Mouse (Mus musculus) limb, embryonic 11.5 days (tissue): Measurements from ENCODE around the gene Cxcr2. TPM values are rescaled to one million over a fixed set of nuclear protein-coding genes. Genes with fewer than 3 reads are reported as not detected.
"Not testable (repeated sequence)": the region's sequence is repeated elsewhere in the genome, so short reads cannot be mapped to it uniquely, and the experiment has no call there.

ENCODE experiments used
- ATAC-seq: fragments of 200-750 bp; cut with Nextera tagmentation; 2 replicates; pipeline ENCODE4 v1.8.0; 2017; ENCODE audit warnings: low read depth; ENCODE audit not compliant: insufficient number of reproducible peaks, low FRiP score, low TSS enrichment
- DNase-seq: peaks from one replicate; pipeline ENCODE4 v3.0.0-alpha.2; 2015; ENCODE audit warnings: low spot score
- H3K27ac ChIP-seq: fragments of 300-500 bp; sonication (generic); replicated peaks from 2 replicates; pipeline ENCODE4 v1.5.1; 2014; ENCODE audit warnings: low read depth, mild to moderate bottlenecking, low read length
- H3K27me3 ChIP-seq: fragments of 300-500 bp; sonication (generic); 2 replicates; pipeline ENCODE4 v1.6.1; 2014; ENCODE audit warnings: mild to moderate bottlenecking, low read length, mixed read lengths; ENCODE audit not compliant: control insufficient read depth, insufficient read depth
- H3K36me3 ChIP-seq: fragments of 300-500 bp; sonication (generic); 2 replicates; pipeline ENCODE4 v1.6.1; 2014; ENCODE audit warnings: mild to moderate bottlenecking, low read length, moderate library complexity, mixed read lengths; ENCODE audit not compliant: control insufficient read depth, insufficient read depth
- H3K4me1 ChIP-seq: fragments of 300-500 bp; sonication (generic); 2 replicates; pipeline ENCODE4 v1.6.1; 2014; ENCODE audit warnings: low read length, mixed read lengths; ENCODE audit not compliant: control insufficient read depth, insufficient read depth
- H3K4me2 ChIP-seq: fragments of 300-500 bp; sonication (generic); 2 replicates; pipeline ENCODE4 v1.6.1; 2014; ENCODE audit warnings: low read depth, mild to moderate bottlenecking, moderate library complexity; ENCODE audit not compliant: severe bottlenecking
- H3K4me3 ChIP-seq: fragments of 300-500 bp; sonication (generic); 2 replicates; pipeline ENCODE4 v1.5.1; 2014; ENCODE audit warnings: low read depth, low read length
- H3K9ac ChIP-seq: fragments of 300-500 bp; sonication (generic); 2 replicates; pipeline ENCODE4 v1.6.1; 2014; ENCODE audit warnings: mild to moderate bottlenecking, low read length
- H3K9me3 ChIP-seq: fragments of 300-500 bp; sonication (generic); 2 replicates; pipeline ENCODE4 v1.6.1; 2016; ENCODE audit warnings: low read length; ENCODE audit not compliant: control insufficient read depth
- WGBS: fragments of 180-500 bp; shearing (Covaris S2); extraction: QIAGEN DNeasy Blood & Tissue Kit; methylation state at CpG from one replicate; pipeline ENCODE4 v1.1.7; 2014; 5-methylcytosine and 5-hydroxymethylcytosine counted together
- polyA plus RNA-seq: library from polyadenylated mRNA; unstranded; fragments of >200 nt; fragmentation: Nextera tagmentation; extraction: Ambion mirVana; gene quantifications from 2 replicates; pipeline ENCODE4 v1.2.1, GENCODE M21; 2014

The Cxcr2 gene
- polyA plus RNA-seq, 1 experiment from 2014 or later, result 0.08 TPM

DNA sequence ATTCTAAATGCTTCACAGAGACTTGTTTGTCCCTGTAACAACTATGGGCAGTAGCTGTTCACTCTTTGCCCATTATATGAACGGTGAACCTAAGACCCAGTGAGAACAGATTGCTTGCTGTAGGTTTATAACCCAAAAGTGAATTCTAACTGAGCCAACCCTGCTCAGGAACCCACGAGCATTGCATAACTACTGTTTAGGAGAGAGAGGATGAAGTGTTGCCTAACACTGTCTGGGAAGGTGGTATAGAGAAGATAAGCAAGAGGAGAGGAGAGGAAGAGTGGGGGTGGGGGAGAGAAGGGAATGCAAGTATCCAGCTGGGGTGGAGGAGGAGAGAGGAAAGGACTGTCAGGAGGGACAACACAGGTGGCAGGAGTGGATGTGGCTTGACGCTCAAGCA is 2.7 kb upstream of the Cxcr2 start:
- DNase-seq, result no peak
- H3K36me3 ChIP-seq, result no peaks in the 10 kb centered on the region
- ATAC-seq, result no peak
- H3K27me3 ChIP-seq, result no peaks in the 10 kb centered on the region
- no peak overlapping the region for H3K4me3 ChIP-seq
- 78% methylated on average over 3 of the region's 3 CpGs for WGBS
- H3K4me1 ChIP-seq, result no peaks in the 10 kb centered on the region
- no peak overlapping the region for H3K27ac ChIP-seq
- no peaks in the 10 kb centered on the region for H3K9me3 ChIP-seq
- no peak overlapping the region for H3K4me2 ChIP-seq
- no peak overlapping the region for H3K9ac ChIP-seq

DNA sequence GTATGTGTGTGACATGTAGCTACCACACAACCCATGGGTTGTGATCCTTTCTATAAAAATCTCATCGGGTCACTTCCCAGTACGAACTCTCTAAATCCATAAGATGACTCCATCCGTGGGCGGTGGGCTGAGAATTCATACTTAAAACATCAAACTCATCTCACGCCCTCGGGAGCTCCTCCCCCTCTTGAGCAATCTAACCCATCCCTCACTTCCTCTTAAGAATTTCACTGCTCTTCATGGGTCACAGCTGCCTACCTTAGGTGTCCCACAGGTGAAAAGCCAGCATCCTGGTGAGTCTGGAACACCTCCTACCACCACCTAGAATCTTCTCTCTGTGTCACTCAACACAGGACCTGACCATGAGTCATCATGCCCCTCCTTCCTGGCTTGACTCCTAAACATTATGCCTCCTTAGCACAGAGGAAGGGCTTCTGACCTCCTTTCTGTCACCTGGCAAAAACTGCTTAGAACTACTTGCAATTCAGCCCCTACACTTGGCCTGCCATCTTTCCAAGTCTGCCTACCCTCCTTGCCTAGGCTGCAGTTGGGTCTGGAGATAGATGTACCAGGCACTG is 1.7 kb downstream of the Cxcr2 start:
- H3K27me3 ChIP-seq, result no peaks in the 10 kb centered on the region
- no peak for ATAC-seq
- WGBS, result 92% methylated on average over 6 of the region's 6 CpGs
- no peaks in the 10 kb centered on the region for H3K36me3 ChIP-seq
- H3K4me3 ChIP-seq, result no peak overlapping the region
- no peaks in the 10 kb centered on the region for H3K9me3 ChIP-seq
- no peak overlapping the region for H3K4me2 ChIP-seq
- H3K4me1 ChIP-seq, result no peaks in the 10 kb centered on the region
- H3K9ac ChIP-seq, result no peak overlapping the region
- no peak overlapping the region for H3K27ac ChIP-seq
- DNase-seq, result no peak

DNA sequence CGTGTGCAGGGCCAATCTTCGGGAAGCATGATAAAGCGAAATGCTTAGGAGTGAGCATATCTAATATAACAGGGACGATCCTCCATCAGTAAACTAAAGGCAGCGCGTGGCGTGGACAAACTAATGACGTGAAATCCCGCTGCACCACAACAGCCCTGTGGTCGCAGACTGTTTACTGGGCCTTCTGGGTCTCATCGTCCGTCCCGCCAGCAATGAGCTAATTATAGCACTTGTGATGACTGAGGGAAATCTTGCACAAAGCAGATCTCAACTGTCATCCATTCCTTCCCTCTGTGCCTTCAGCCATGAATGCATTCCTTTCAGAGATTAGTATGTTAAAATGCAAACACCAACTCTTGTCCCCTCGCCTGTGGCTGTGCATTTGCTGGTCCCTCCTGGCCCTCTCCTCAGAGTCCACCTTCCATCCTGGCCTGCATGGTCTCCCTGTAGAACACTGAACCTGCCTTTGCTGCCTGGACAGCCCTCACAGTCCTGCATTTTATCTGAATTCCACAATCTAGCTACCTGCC is 2.7 kb downstream of the Cxcr2 start:
- Histone ChIP-seq H3K27ac (no peak overlapping the region), H3K36me3 (no peaks in the 10 kb centered on the region), H3K4me3 (no peak overlapping the region), H3K4me1 (no peaks in the 10 kb centered on the region), H3K27me3 (no peaks in the 10 kb centered on the region), H3K4me2 (no peak overlapping the region), H3K9ac (no peak overlapping the region), H3K9me3 (no peaks in the 10 kb centered on the region)
- WGBS, result 87% methylated on average over 14 of the region's 14 CpGs
- ATAC-seq (no peak), DNase-seq (no peak)

DNA sequence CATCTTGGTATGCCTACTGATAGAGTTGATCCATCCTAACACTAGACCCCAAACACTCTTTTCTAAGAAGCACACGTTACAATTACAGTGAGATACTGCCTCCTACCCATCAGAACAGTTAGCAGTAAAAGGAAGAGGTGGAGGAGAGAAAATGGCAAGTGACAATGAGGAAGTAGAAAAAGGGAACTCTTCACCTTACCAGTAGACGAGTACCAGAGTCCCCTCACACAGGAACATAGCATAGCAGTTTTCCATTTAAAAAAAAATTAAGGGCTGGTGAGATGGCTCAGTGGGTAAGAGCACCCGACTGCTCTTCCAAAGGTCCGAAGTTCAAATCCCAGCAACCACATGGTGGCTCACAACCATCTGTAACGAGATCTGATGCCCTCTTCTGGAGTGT is 5.8 kb downstream of the Cxcr2 start:
- H3K4me1 ChIP-seq, H3K27ac ChIP-seq, H3K9ac ChIP-seq, H3K9me3 ChIP-seq, DNase-seq, H3K27me3 ChIP-seq, H3K4me2 ChIP-seq, H3K36me3 ChIP-seq, H3K4me3 ChIP-seq, ATAC-seq: not testable (repeated sequence)
- WGBS, result 80% methylated on average over 4 of the region's 5 CpGs

DNA sequence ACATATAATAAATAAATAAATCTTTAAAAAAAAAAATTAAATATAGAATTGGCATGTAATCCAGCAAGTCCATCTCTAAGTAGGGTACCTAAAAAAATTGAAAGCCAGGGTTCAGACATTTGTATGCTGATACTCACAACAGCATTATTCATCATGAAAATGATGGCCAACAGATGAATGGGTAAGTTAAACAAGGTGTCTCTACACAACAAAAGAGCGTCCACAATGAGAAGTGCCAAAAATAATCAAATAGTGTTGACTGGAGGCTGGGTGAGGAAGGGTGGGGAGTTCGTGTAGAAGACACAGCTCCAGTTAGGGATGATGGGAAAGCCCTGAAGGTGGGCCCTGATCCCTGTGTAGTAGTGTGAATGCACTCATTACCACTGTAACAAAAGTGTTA is 6.2 kb downstream of the Cxcr2 start:
- no peak for ATAC-seq
- WGBS, result 73% methylated on average over 2 of the region's 2 CpGs
- no peak for DNase-seq
- Histone ChIP-seq H3K27me3 (no peaks in the 10 kb centered on the region), H3K9ac (no peak overlapping the region), H3K4me1 (no peaks in the 10 kb centered on the region), H3K4me3 (no peak overlapping the region), H3K27ac (no peak overlapping the region), H3K36me3 (no peaks in the 10 kb centered on the region), H3K9me3 (no peaks in the 10 kb centered on the region), H3K4me2 (no peak overlapping the region)

DNA sequence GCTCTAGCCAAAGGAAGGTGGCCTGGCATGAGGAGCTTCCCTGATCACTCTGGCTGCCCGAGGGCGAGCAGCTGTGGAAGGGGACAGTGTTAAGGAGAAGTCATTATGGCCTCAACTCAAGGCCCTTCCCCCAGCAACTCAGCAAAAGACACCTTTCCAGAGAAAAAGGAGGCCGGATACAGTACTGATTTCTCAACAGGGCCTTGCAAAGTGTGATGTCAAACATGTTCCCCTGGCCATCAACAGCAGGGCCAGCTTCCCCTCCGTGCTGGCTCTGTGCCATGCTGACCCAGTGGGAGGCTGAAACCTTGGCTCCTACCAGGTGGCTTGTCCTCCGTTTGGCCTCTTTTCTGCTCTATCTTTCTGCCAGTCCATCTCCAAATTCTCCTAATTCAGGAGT is 13.3 kb downstream of the Cxcr2 start:
- Histone ChIP-seq H3K4me3 (no peak overlapping the region), H3K4me2 (no peak overlapping the region), H3K4me1 (no peaks in the 10 kb centered on the region), H3K9ac (no peak overlapping the region), H3K27me3 (no peaks in the 10 kb centered on the region), H3K36me3 (no peaks in the 10 kb centered on the region), H3K27ac (no peak overlapping the region), H3K9me3 (no peaks in the 10 kb centered on the region)
- WGBS, result 80% methylated on average over 5 of the region's 5 CpGs
- DNase-seq, result no peak
- no peak for ATAC-seq

DNA sequence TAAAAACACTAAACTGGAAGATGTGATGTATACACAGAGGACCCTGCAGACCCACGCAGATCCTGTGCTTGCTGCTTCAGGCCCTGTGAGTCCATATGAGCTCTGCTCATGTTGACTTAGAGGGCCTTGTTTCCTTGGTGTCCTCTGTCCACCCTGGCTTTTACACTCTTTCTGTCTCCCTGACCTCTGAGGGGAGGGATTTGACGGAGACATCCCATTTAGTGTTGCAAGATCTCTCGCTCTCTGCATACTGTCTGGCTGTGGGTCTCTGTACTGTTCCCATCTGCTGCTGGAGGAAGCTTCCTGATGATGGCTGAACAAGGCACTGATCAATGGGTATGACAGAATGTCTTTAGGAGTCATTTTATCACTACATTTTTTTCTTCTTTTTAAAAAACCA is 15.9 kb downstream of the Cxcr2 start:
- Histone ChIP-seq H3K9me3 (no peaks in the 10 kb centered on the region), H3K4me2 (no peak overlapping the region), H3K36me3 (no peaks in the 10 kb centered on the region), H3K27ac (no peak overlapping the region), H3K27me3 (no peaks in the 10 kb centered on the region), H3K9ac (no peak overlapping the region), H3K4me3 (no peak overlapping the region), H3K4me1 (no peaks in the 10 kb centered on the region)
- ATAC-seq, result no peak
- WGBS, result 89% methylated on average over 3 of the region's 3 CpGs
- no peak for DNase-seq

DNA sequence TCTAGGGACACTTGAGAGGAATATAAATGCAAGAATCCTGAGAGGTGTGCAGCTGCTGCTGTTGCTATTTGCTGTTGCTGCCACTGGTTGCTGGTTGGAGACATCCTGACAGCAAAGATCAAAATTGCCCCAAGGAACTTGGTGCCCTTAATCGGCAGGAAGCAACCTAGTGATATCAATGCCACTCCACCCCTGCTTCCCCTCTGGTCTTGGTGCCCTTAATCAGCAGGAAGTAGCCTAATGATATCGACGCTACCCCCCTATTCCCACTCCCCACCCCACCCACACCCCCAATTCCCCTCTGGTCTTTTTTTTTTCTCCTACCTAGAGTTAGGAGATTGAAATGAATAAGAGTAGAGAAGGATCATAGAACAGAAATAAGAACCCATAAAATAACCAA is 18.9 kb downstream of the Cxcr2 start:
- Histone ChIP-seq H3K4me1 (no peaks in the 10 kb centered on the region), H3K27me3 (no peaks in the 10 kb centered on the region), H3K4me3 (no peak overlapping the region), H3K36me3 (no peaks in the 10 kb centered on the region), H3K9me3 (no peaks in the 10 kb centered on the region), H3K27ac (no peak overlapping the region), H3K9ac (no peak overlapping the region), H3K4me2 (no peak overlapping the region)
- ATAC-seq (no peak), DNase-seq (no peak)
- 81% methylated on average over 3 of the region's 3 CpGs for WGBS

DNA sequence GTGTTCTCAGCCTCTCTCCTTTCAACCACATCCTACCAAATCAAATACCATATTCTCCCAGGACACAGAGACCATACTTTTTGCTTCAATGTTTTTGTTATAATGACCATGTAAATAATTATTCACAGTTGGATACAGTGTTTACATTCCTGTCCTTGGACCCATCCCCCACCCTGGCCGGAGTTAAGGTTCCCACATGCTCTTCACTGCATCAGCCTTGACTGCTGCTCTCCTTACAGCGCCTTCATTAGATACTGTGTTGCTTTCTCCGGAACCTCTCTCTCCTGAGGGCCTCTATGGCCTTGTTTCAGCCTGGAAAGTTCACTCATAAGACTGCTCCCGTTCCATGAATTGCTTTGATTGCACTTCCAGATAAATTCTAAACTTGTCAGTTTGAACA is 21.9 kb downstream of the Cxcr2 start:
- H3K4me1 ChIP-seq, result no peaks in the 10 kb centered on the region
- no peak for ATAC-seq
- no peak overlapping the region for H3K4me3 ChIP-seq
- H3K4me2 ChIP-seq, result no peak overlapping the region
- no peak overlapping the region for H3K9ac ChIP-seq
- H3K36me3 ChIP-seq, result no peaks in the 10 kb centered on the region
- H3K27ac ChIP-seq, result no peak overlapping the region
- H3K9me3 ChIP-seq, result no peaks in the 10 kb centered on the region
- DNase-seq, result no peak
- WGBS, result 77% methylated on average over 4 of the region's 4 CpGs
- no peaks in the 10 kb centered on the region for H3K27me3 ChIP-seq
